Mouse (Mus musculus) ES-Bruce4 (cell line): ENCODE data around the gene Gm10073. TPM values are rescaled to one million over a fixed set of nuclear protein-coding genes. Genes with fewer than 3 reads are reported as not detected.

Source experiments
- H3K27ac ChIP-seq: 2 replicates; pipeline ENCODE4 v1.5.1; 2012; ENCODE audit warnings: low read length, inconsistent platforms; ENCODE audit not compliant: insufficient read depth
- H3K27me3 ChIP-seq: 2 replicates; pipeline ENCODE4 v1.6.1; 2012; ENCODE audit warnings: mild to moderate bottlenecking, low read length, inconsistent platforms; ENCODE audit not compliant: control insufficient read depth, poor library complexity, insufficient read depth, severe bottlenecking
- H3K36me3 ChIP-seq: 2 replicates; pipeline ENCODE4 v1.6.1; 2012; ENCODE audit warnings: inconsistent platforms, mild to moderate bottlenecking, low read length, moderate library complexity; ENCODE audit not compliant: control insufficient read depth, poor library complexity, insufficient read depth, severe bottlenecking
- H3K4me1 ChIP-seq: one replicate; pipeline ENCODE4 v1.8.1; 2011; ENCODE audit warnings: low read length; ENCODE audit not compliant: control insufficient read depth, insufficient read depth
- H3K4me3 ChIP-seq: 2 replicates; pipeline ENCODE4 v1.5.1; 2011; ENCODE audit warnings: low read depth, mild to moderate bottlenecking, low read length
- H3K9ac ChIP-seq: 2 replicates; pipeline ENCODE4 v1.6.1; 2012; ENCODE audit warnings: low read depth, mild to moderate bottlenecking, inconsistent platforms; ENCODE audit not compliant: poor library complexity, severe bottlenecking
- H3K9me3 ChIP-seq: replicated peaks from 2 replicates; pipeline ENCODE4 v1.6.1; 2012; ENCODE audit warnings: mild to moderate bottlenecking, low read length, inconsistent platforms; ENCODE audit not compliant: control insufficient read depth, poor library complexity, insufficient read depth, severe bottlenecking
- CTCF ChIP-seq: IDR thresholded peaks from one replicate; pipeline ENCODE4 v1.8.1; 2011; ENCODE audit warnings: low read depth, low read length
- EP300 ChIP-seq: IDR thresholded peaks from 2 replicates; pipeline ENCODE4 v1.6.1; 2011; ENCODE audit warnings: low read depth, low read length; ENCODE audit not compliant: insufficient read depth
- POLR2A ChIP-seq: IDR thresholded peaks from one replicate; pipeline ENCODE4 v1.8.1; 2011; ENCODE audit warnings: low read length; ENCODE audit not compliant: insufficient read depth
- polyA plus RNA-seq: library from polyadenylated mRNA; stranded (reverse); fragments of >200 nt; gene quantifications from 2 replicates; pipeline ENCODE4 v1.2.4, GENCODE M21; 2011; ENCODE audit warnings: low read depth; ENCODE audit not compliant: missing spikeins, insufficient read depth, insufficient read length

Gm10073 gene
- polyA plus RNA-seq, 1 experiment: 498 TPM

GRCm38 (mm10) chr8:106550906-106551305 lies 22.4 kb downstream of the Gm10073 start:
- H3K9me3 ChIP-seq: 0 out of 2 replicates have a peak, but pooled peaks cover 3% of the 10 kb centered on the region
- no peak overlapping the region for H3K27ac ChIP-seq
- H3K36me3 ChIP-seq: peaks cover 19% of the 10 kb centered on the region
- H3K4me3 ChIP-seq: no peak overlapping the region
- H3K4me1 ChIP-seq: no peaks in the 10 kb centered on the region
- no peaks in the 10 kb centered on the region for H3K27me3 ChIP-seq
- TF ChIP-seq EP300: no peak
- no peak for TF ChIP-seq POLR2A
- TF ChIP-seq CTCF: no peak
- no peak overlapping the region for H3K9ac ChIP-seq

DNA sequence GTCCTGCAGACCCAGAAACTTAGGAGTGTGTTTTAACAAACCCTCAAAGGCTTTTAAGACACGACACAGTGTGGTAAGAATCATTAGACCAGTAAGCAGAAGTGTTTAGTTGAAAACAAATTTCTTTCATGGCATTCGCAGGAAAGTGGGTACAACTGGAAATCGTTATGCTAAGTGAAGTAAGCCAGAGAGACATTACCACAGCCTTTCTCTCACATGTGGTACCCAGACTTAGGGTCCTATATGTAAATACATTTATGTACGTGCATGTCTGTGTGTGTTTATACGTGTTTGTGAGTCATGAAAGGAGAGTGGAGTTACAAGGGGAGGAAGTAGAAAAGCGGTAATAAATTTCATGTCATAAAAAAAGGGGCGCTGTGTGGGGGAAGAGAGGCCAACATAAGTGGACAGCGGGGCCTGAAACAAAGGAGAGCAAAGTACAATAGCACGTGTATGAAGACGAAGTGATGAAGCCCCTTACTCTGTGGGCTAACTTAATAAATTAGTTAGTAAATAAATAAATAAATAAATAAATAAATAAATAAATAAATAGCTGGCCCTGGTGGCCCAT lies 24.8 kb downstream of the Gm10073 start:
- no peak overlapping the region for H3K4me3 ChIP-seq
- no peak for TF ChIP-seq POLR2A
- no peak for TF ChIP-seq EP300
- TF ChIP-seq CTCF: no peak
- H3K9ac ChIP-seq: no peak overlapping the region
- H3K27ac ChIP-seq: no peak overlapping the region
- peaks cover 38% of the 10 kb centered on the region for H3K36me3 ChIP-seq
- H3K4me1 ChIP-seq: no peaks in the 10 kb centered on the region
- no peaks in the 10 kb centered on the region for H3K9me3 ChIP-seq
- H3K27me3 ChIP-seq: no peaks in the 10 kb centered on the region

DNA sequence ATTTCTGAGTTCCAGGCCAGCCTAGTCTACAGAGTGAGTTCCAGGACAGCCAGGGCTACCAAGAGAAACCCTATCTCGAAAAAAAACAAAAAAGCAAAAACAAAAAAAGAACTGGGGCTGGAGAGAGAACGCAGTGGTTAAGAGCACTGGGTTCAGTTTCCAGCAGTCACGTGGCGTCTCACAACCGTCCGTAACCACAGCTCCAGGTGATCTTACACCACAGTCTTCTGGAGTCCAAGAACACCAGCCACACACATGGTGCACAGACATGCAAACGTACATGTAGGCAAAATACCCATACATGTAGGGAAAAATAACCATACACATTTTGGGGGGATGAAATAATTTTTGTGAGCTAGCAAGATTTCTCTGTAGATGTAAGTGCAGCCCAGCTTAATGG lies 26.5 kb downstream of the Gm10073 start:
- H3K27me3 ChIP-seq: no peaks in the 10 kb centered on the region
- no peaks in the 10 kb centered on the region for H3K4me1 ChIP-seq
- H3K36me3 ChIP-seq: peaks cover 36% of the 10 kb centered on the region
- H3K9ac ChIP-seq: no peak overlapping the region
- no peak overlapping the region for H3K4me3 ChIP-seq
- TF ChIP-seq CTCF (no peak), EP300 (no peak), POLR2A (no peak)
- H3K27ac ChIP-seq: no peak overlapping the region
- H3K9me3 ChIP-seq: no peaks in the 10 kb centered on the region

- TF ChIP-seq POLR2A: no peak
- Histone ChIP-seq H3K36me3 (peaks cover 41% of the 10 kb centered on the region), H3K9ac (no peak overlapping the region), H3K4me1 (no peaks in the 10 kb centered on the region), H3K27me3 (no peaks in the 10 kb centered on the region), H3K4me3 (no peak overlapping the region), H3K9me3 (no peaks in the 10 kb centered on the region), H3K27ac (no peak overlapping the region)
These were observed 28.1 kb downstream of the Gm10073 start for GRCm38 (mm10) chr8:106545149-106545548.

DNA sequence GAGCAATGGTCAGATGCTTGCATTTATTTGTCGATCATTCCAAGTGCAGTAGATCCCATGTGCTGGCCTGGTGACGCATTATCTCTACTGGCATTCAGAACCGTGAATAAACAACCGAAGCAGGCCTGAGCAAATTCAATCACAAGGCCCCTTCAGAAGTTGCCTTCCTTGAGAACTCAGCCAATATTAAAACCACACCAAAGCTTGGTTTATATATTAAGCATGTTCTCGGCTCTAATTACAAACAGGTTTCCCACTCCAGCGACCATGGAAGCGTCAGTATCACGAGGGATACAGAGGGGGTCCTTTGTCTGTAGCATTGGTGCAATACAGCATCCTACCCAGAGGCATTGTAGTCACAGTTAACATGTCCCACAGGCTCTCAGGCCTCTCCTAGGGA lies 30.2 kb downstream of the Gm10073 start:
- no peak overlapping the region for H3K9ac ChIP-seq
- H3K9me3 ChIP-seq: no peaks in the 10 kb centered on the region
- no peak for TF ChIP-seq EP300
- no peak for TF ChIP-seq POLR2A
- no peak for TF ChIP-seq CTCF
- H3K27me3 ChIP-seq: no peaks in the 10 kb centered on the region
- H3K4me1 ChIP-seq: no peaks in the 10 kb centered on the region
- H3K4me3 ChIP-seq: no peak overlapping the region
- H3K36me3 ChIP-seq: peaks cover 46% of the 10 kb centered on the region
- no peak overlapping the region for H3K27ac ChIP-seq

GRCm38 (mm10) chr8:106541002-106541401 lies 32.3 kb downstream of the Gm10073 start:
- Histone ChIP-seq H3K27me3 (no peaks in the 10 kb centered on the region), H3K27ac (no peak overlapping the region), H3K9ac (no peak overlapping the region), H3K36me3 (peaks cover 46% of the 10 kb centered on the region), H3K9me3 (no peaks in the 10 kb centered on the region), H3K4me1 (no peaks in the 10 kb centered on the region), H3K4me3 (no peak overlapping the region)
- TF ChIP-seq POLR2A (no peak), EP300 (no peak), CTCF (no peak)
